Mouse (Mus musculus): ENCODE results near the gene Slc39a8.

GRCm38 (mm10) chr3:135885927-135886658, 61.0 kb downstream of the Slc39a8 start:
- TF ChIP-seq TAL1 (IDR thresholded peaks at IDR 0.05; ENCODE audit: low read length), result no peak
- TF ChIP-seq GATA1 (IDR thresholded peaks at IDR 0.05; ENCODE audit: low read length), result no peak
